Comparison of ENCODE assay signal across 8 mouse cellular contexts in the genomic region with DNA sequence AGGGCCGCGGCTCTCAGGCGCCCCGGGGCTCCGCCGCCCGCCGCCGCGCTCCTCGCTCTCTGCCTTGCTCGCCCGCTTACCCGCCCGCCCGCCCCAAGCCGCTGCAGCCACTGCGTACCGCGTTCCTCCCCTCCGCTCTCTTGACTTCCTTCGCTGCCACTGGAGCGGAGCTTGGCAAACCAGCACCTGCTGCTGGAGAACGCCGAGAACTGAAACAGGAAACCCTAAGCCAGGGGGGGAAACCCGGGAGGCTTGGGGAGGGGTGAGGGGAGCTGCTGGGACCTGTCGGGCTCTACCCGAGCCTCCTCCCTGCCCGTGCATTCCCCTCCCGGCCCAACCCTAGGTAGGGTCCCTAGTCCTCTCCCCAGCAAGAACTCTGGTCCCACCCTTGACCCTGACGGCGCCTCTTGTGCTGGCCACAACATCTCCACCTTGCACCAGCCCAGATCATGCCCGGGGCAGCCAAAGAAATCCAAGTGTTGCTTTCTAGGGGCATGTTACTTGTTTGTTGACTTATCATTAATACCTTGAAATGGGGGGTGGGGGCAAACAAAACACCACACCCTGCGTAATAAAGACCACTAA. TPM values are rescaled to one million over a fixed set of nuclear protein-coding genes. Genes with fewer than 3 reads are reported as not detected.
DNase-seq lines count a peak whose midpoint lies in the region; ATAC-seq and TF ChIP-seq lines count a peak whose summit lies in the region.

No protein-coding gene starts in this region.

- peak overlapping the region; percentile 91 for H3K27ac ChIP-seq in embryonic facial prominence, embryonic 15.5 days (replicated peaks)
- H3K27ac ChIP-seq in heart, embryonic 12.5 days (ENCODE audit: poor library complexity, severe bottlenecking), result peak overlapping the region; percentile 96
- H3K27ac ChIP-seq in kidney, postnatal 0 days, result peak overlapping the region; percentile 96
- no peak overlapping the region for H3K27ac ChIP-seq in liver, embryonic 14.5 days
- H3K27ac ChIP-seq in neural tube, embryonic 13.5 days (replicated peaks), result peak overlapping the region; percentile 99

- H3K4me2 ChIP-seq in embryonic facial prominence, embryonic 15.5 days (replicated peaks), result peak overlapping the region; percentile 56
- peak overlapping the region; percentile 83 for H3K4me2 ChIP-seq in heart, embryonic 12.5 days
- H3K4me2 ChIP-seq in kidney, postnatal 0 days (ENCODE audit: low read length), result peak overlapping the region; percentile 71
- peak overlapping the region; percentile 86 for H3K4me2 ChIP-seq in liver, embryonic 14.5 days (ENCODE audit: low read depth)
- peak overlapping the region; percentile 70 for H3K4me2 ChIP-seq in neural tube, embryonic 13.5 days

- peak overlapping the region; percentile 91 for H3K9ac ChIP-seq in embryonic facial prominence, embryonic 15.5 days
- H3K9ac ChIP-seq in heart, embryonic 12.5 days, result peak overlapping the region; percentile 99
- peak overlapping the region; percentile 96 for H3K9ac ChIP-seq in kidney, postnatal 0 days (ENCODE audit: low read depth, low read length)
- peak overlapping the region; percentile 70 for H3K9ac ChIP-seq in liver, embryonic 14.5 days (replicated peaks)
- H3K9ac ChIP-seq in neural tube, embryonic 13.5 days, result peak overlapping the region; percentile 100

- H3ac ChIP-seq in C2C12 (ENCODE audit: control insufficient read depth, insufficient read length, low read depth), result peak overlapping the region; percentile 98

- under 1% methylated on average over 18 of the region's 34 CpGs for WGBS in embryonic facial prominence, embryonic 15.5 days
- WGBS in heart, embryonic 12.5 days, result 3% methylated on average over 31 of the region's 34 CpGs
- WGBS in kidney, postnatal 0 days, result under 1% methylated on average over 22 of the region's 34 CpGs
- WGBS in liver, embryonic 14.5 days (ENCODE audit: insufficient replicate concordance), result 2% methylated on average over 34 of the region's 34 CpGs
- WGBS in neural tube, embryonic 13.5 days, result under 1% methylated on average over 31 of the region's 34 CpGs

- no peaks in the 10 kb centered on the region for H3K9me3 ChIP-seq in embryonic facial prominence, embryonic 15.5 days (replicated peaks)
- H3K9me3 ChIP-seq in heart, embryonic 12.5 days (replicated peaks), result no peaks in the 10 kb centered on the region
- no peaks in the 10 kb centered on the region for H3K9me3 ChIP-seq in kidney, postnatal 0 days (replicated peaks; ENCODE audit: low read length)
- H3K9me3 ChIP-seq in liver, embryonic 14.5 days (ENCODE audit: control insufficient read depth, low read length), result no peaks in the 10 kb centered on the region
- H3K9me3 ChIP-seq in neural tube, embryonic 13.5 days, result no peaks in the 10 kb centered on the region

- peaks cover 30% of the 10 kb centered on the region for H3K79me3 ChIP-seq in C2C12 (ENCODE audit: low read depth)

- H3K36me3 ChIP-seq in C2C12 (ENCODE audit: control insufficient read depth, insufficient read depth), result no peaks in the 10 kb centered on the region
- no peaks in the 10 kb centered on the region for H3K36me3 ChIP-seq in embryonic facial prominence, embryonic 15.5 days
- no peaks in the 10 kb centered on the region for H3K36me3 ChIP-seq in heart, embryonic 12.5 days
- no peaks in the 10 kb centered on the region for H3K36me3 ChIP-seq in kidney, postnatal 0 days (ENCODE audit: insufficient read depth, low read length)
- no peaks in the 10 kb centered on the region for H3K36me3 ChIP-seq in liver, embryonic 14.5 days (replicated peaks; ENCODE audit: control insufficient read depth, insufficient read depth, low read depth)
- H3K36me3 ChIP-seq in neural tube, embryonic 13.5 days, result no peaks in the 10 kb centered on the region

- H3K4me3 ChIP-seq in C2C12 (ENCODE audit: insufficient read depth, poor library complexity, severe bottlenecking), result peak overlapping the region; percentile 48
- H3K4me3 ChIP-seq in embryonic facial prominence, embryonic 15.5 days (replicated peaks), result peak overlapping the region; percentile 77
- peak overlapping the region; percentile 98 for H3K4me3 ChIP-seq in heart, embryonic 12.5 days
- peak overlapping the region; percentile 94 for H3K4me3 ChIP-seq in kidney, postnatal 0 days (replicated peaks; ENCODE audit: low read depth, low read length)
- H3K4me3 ChIP-seq in liver, embryonic 14.5 days (ENCODE audit: insufficient read depth in 1 of 2, low read depth in 2 of 2, low read length in 2 of 2), result peak overlapping the region; percentile 60 to 69
- peak overlapping the region; percentile 94 for H3K4me3 ChIP-seq in neural tube, embryonic 13.5 days

- H3K4me1 ChIP-seq in embryonic facial prominence, embryonic 15.5 days, result peaks cover 11% of the 10 kb centered on the region; the same call in 1 of the 2 replicates
- H3K4me1 ChIP-seq in heart, embryonic 12.5 days (replicated peaks), result peaks cover 19% of the 10 kb centered on the region; the same call in 1 of the 2 replicates
- H3K4me1 ChIP-seq in kidney, postnatal 0 days (replicated peaks; ENCODE audit: insufficient read depth, low read length), result peaks cover 12% of the 10 kb centered on the region
- peaks cover 3 to 12% of the 10 kb centered on the region in 2 experiments; a peak in 3 of 4 replicates for H3K4me1 ChIP-seq in liver, embryonic 14.5 days (replicated peaks; ENCODE audit: control insufficient read depth in 2 of 2, insufficient read depth in 2 of 2, low read length in 1 of 2)
- H3K4me1 ChIP-seq in neural tube, embryonic 13.5 days (replicated peaks), result peaks cover 38% of the 10 kb centered on the region

- no peak for TF ChIP-seq EP300 in liver, embryonic 14.5 days (IDR thresholded peaks at IDR 0.05; ENCODE audit: low read depth)

- peak; percentile 84 for ATAC-seq in embryonic facial prominence, embryonic 15.5 days (ENCODE audit: insufficient number of reproducible peaks, low FRiP score, low TSS enrichment, low read depth)
- peak; percentile 80 for ATAC-seq in heart, embryonic 12.5 days (ENCODE audit: insufficient number of reproducible peaks, low FRiP score)
- ATAC-seq in kidney, postnatal 0 days (replicated peaks; ENCODE audit: low FRiP score, low read depth), result peak; percentile 83
- peak; percentile 66 for ATAC-seq in liver, embryonic 14.5 days (ENCODE audit: insufficient read depth)
- ATAC-seq in neural tube, embryonic 13.5 days (ENCODE audit: low read depth), result peak; percentile 91

- DNase-seq in adrenal gland, postnatal 25 days, result peak; percentile 78
- peak; percentile 94 for DNase-seq in kidney, postnatal 0 days (ENCODE audit: low spot score)
- peak in 2 of 3 experiments; percentile 24 to 32 for DNase-seq in liver, embryonic 14.5 days (ENCODE audit: low read depth in 3 of 3, low spot score in 3 of 3)
- DNase-seq in testis, postnatal 14 days (ENCODE audit: low spot score), result peak; percentile 81

- H3K79me2 ChIP-seq in C2C12 (ENCODE audit: control insufficient read depth, insufficient read depth), result peaks cover 46% of the 10 kb centered on the region

- no peaks in the 10 kb centered on the region for H3K27me3 ChIP-seq in C2C12 (ENCODE audit: control insufficient read depth, insufficient read depth, insufficient read length)
- H3K27me3 ChIP-seq in embryonic facial prominence, embryonic 15.5 days, result no peaks in the 10 kb centered on the region
- no peaks in the 10 kb centered on the region for H3K27me3 ChIP-seq in heart, embryonic 12.5 days (replicated peaks)
- no peaks in the 10 kb centered on the region for H3K27me3 ChIP-seq in kidney, postnatal 0 days (ENCODE audit: insufficient read depth, low read length)
- peaks cover 42% of the 10 kb centered on the region for H3K27me3 ChIP-seq in liver, embryonic 14.5 days (ENCODE audit: control insufficient read depth, insufficient read depth, low read length)
- peaks cover 25% of the 10 kb centered on the region for H3K27me3 ChIP-seq in neural tube, embryonic 13.5 days

- no peak for TF ChIP-seq CTCF in C2C12 (IDR thresholded peaks at IDR 0.05; ENCODE audit: control insufficient read depth, insufficient read depth, insufficient read length)
- peak; percentile 46; the same call in 1 of the 2 replicates for TF ChIP-seq CTCF in kidney, postnatal 0 days (IDR thresholded peaks at IDR 0.05; ENCODE audit: low read depth)
- TF ChIP-seq CTCF in liver, embryonic 14.5 days (IDR thresholded peaks at IDR 0.05; ENCODE audit: low read depth), result peak; percentile 38; the same call in 1 of the 2 replicates

TF ChIP-seq in C2C12, 6 proteins besides CTCF, POLR2A, EP300 and RAD21:
- no peak for TF ChIP-seq MAX (IDR thresholded peaks at IDR 0.05)
- no peak for TF ChIP-seq FOSL1 (IDR thresholded peaks at IDR 0.05; ENCODE audit: insufficient read depth, low read length, poor library complexity, severe bottlenecking)
- TF ChIP-seq MYOD1 (IDR thresholded peaks at IDR 0.05; ENCODE audit: control insufficient read depth, insufficient read length, low read depth), result no peak
- no peak for TF ChIP-seq MYOG (IDR thresholded peaks at IDR 0.05; ENCODE audit: control insufficient read depth, extremely low read depth, insufficient read length)
- TF ChIP-seq CEBPB (IDR thresholded peaks at IDR 0.05; ENCODE audit: low read depth), result no peak
- no peak for TF ChIP-seq USF1 (IDR thresholded peaks at IDR 0.05; ENCODE audit: low read depth)

RNA-seq across cellular contexts. Expression of a gene that starts 0.4 kb away (rescaled TPM):
- 1.2 TPM for polyA plus RNA-seq in C2C12 (2012; fragmentation: generic; extraction: Trizol)
- total RNA-seq in adrenal gland, postnatal 25 days (2021), result 19.5 and 20.3 TPM in 2 replicates
- 3.1 and 3.4 TPM in 2 replicates for polyA plus RNA-seq in embryonic facial prominence, embryonic 15.5 days (2015; fragmentation: Nextera tagmentation; extraction: Ambion mirVana)
- 4.0 and 4.6 TPM in 2 replicates for polyA plus RNA-seq in heart, embryonic 12.5 days (2016; fragmentation: Nextera tagmentation; extraction: Ambion mirVana)
- 3.8 and 4.3 TPM in 2 replicates for polyA plus RNA-seq in kidney, postnatal 0 days (2015; fragmentation: Nextera tagmentation; extraction: Ambion mirVana)
- polyA plus RNA-seq in liver, embryonic 14.5 days (2012; rRNA removed), result 0.29 and 0.38 TPM in 2 replicates
- polyA plus RNA-seq in liver, embryonic 14.5 days (2014; fragmentation: Nextera tagmentation; extraction: Ambion mirVana), result 0.53 and 0.61 TPM in 2 replicates
- 4.7 and 5.8 TPM in 2 replicates for polyA plus RNA-seq in neural tube, embryonic 13.5 days (2015; fragmentation: Nextera tagmentation; extraction: Ambion mirVana)

Comparison
In these comparisons a context has a peak if more than half of its experiments do, and no peak if none do; other contexts are left out.
1. H3K4me3 ChIP-seq: peak in every context shown above with its lines; median percentile 98 in heart, embryonic 12.5 days; 94 in kidney, postnatal 0 days; 94 in neural tube, embryonic 13.5 days; 77 in embryonic facial prominence, embryonic 15.5 days; 64 in liver, embryonic 14.5 days; 48 in C2C12.
2. DNase-seq: peak in every context shown above with its lines; median percentile 94 in kidney, postnatal 0 days; 81 in testis, postnatal 14 days; 78 in adrenal gland, postnatal 25 days; 28 in liver, embryonic 14.5 days.